In the genomic region with DNA sequence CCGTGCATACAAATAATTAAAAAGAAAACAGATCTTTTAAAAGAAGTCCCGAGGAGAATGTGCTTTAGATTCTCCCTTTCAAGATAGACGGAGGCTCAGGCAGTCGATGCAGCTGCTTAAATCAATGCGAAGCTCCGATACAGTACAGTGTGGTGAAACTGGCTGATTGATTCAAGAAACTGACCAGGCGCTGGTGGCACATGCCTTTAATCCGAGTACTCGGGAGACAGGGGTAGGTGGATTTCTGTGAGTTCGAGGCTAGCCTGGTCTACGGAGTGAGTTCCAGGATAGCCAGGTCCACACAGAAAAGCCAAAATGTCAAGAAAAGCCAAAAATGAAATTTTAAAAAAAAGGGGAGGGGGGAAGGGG, we compare ENCODE assay signal across 8 mouse cellular contexts. TPM values are rescaled to one million over a fixed set of nuclear protein-coding genes. Genes with fewer than 3 reads are reported as not detected.
DNase-seq lines count a peak whose midpoint lies in the region; ATAC-seq and TF ChIP-seq lines count a peak whose summit lies in the region.

No protein-coding gene starts in this region.

- intact Hi-C loops in heart, postnatal 25 days (cut with DNase I) = no loop called here

- H3K4me1 ChIP-seq in heart, embryonic 14.5 days (ENCODE audit: control insufficient read depth in 2 of 2, insufficient read depth in 2 of 2, low read length in 2 of 2) = no peaks in the 10 kb centered on the region; a peak in 1 of 4 replicates
- no peaks in the 10 kb centered on the region for H3K4me1 ChIP-seq in ES-Bruce4 (ENCODE audit: control insufficient read depth, insufficient read depth, low read length)
- H3K4me1 ChIP-seq in embryonic facial prominence, embryonic 10.5 days = no peaks in the 10 kb centered on the region
- H3K4me1 ChIP-seq in intestine, postnatal 0 days (replicated peaks; ENCODE audit: control insufficient read depth, insufficient read depth, low read length) = no peaks in the 10 kb centered on the region
- no peaks in the 10 kb centered on the region for H3K4me1 ChIP-seq in neural tube, embryonic 14.5 days (ENCODE audit: control insufficient read depth, insufficient read depth, low read length)

- peak overlapping the region; percentile 47 to 57 for H3K4me3 ChIP-seq in heart, embryonic 14.5 days (ENCODE audit: control insufficient read depth in 1 of 2, insufficient read depth in 1 of 2, low read depth in 1 of 2, low read length in 2 of 2)
- H3K4me3 ChIP-seq in ES-Bruce4 (ENCODE audit: low read depth, low read length) = peak overlapping the region; percentile 74
- peak overlapping the region; percentile 59 for H3K4me3 ChIP-seq in embryonic facial prominence, embryonic 10.5 days
- peak overlapping the region; percentile 54 for H3K4me3 ChIP-seq in intestine, postnatal 0 days (ENCODE audit: low read depth, low read length)
- peak overlapping the region; percentile 33 for H3K4me3 ChIP-seq in neural tube, embryonic 14.5 days (ENCODE audit: low read depth, low read length)

- H3K9me3 ChIP-seq in heart, embryonic 14.5 days (ENCODE audit: control insufficient read depth, low read length) = no peaks in the 10 kb centered on the region
- H3K9me3 ChIP-seq in ES-Bruce4 (replicated peaks; ENCODE audit: control insufficient read depth, insufficient read depth, low read length, poor library complexity, severe bottlenecking) = no peaks in the 10 kb centered on the region
- no peaks in the 10 kb centered on the region for H3K9me3 ChIP-seq in embryonic facial prominence, embryonic 10.5 days
- H3K9me3 ChIP-seq in intestine, postnatal 0 days (ENCODE audit: control insufficient read depth) = no peaks in the 10 kb centered on the region
- H3K9me3 ChIP-seq in neural tube, embryonic 14.5 days (ENCODE audit: control insufficient read depth, low read length) = no peaks in the 10 kb centered on the region

- TF ChIP-seq POLR2A in ES-Bruce4 (IDR thresholded peaks at IDR 0.05; ENCODE audit: insufficient read depth, low read length) = no peak

- no peak for ATAC-seq in heart, embryonic 14.5 days (ENCODE audit: insufficient number of reproducible peaks, insufficient read depth, low FRiP score, low read depth)
- ATAC-seq in intestine, postnatal 0 days = peak; percentile 53
- peak; percentile 65; the same call in 1 of the 2 replicates for ATAC-seq in neural tube, embryonic 14.5 days (ENCODE audit: low read depth)

- 20% methylated on average over 11 of the region's 11 CpGs for WGBS in heart, embryonic 14.5 days
- WGBS in embryonic facial prominence, embryonic 10.5 days = 27% methylated on average over 11 of the region's 11 CpGs
- WGBS in intestine, postnatal 0 days = 35% methylated on average over 11 of the region's 11 CpGs
- 27% methylated on average over 11 of the region's 11 CpGs for WGBS in neural tube, embryonic 14.5 days

- peak overlapping the region; percentile 76 for H3K9ac ChIP-seq in heart, embryonic 14.5 days (ENCODE audit: low read length)
- H3K9ac ChIP-seq in ES-Bruce4 (ENCODE audit: low read depth, poor library complexity, severe bottlenecking) = peak overlapping the region; percentile 82
- H3K9ac ChIP-seq in intestine, postnatal 0 days (ENCODE audit: low read depth, low read length) = peak overlapping the region; percentile 55
- H3K9ac ChIP-seq in neural tube, embryonic 14.5 days (replicated peaks; ENCODE audit: low read depth, low read length) = peak overlapping the region; percentile 30; the same call in 1 of the 2 replicates

- H3K27me3 ChIP-seq in heart, embryonic 14.5 days (ENCODE audit: control insufficient read depth, insufficient read depth, low read length) = no peaks in the 10 kb centered on the region
- no peaks in the 10 kb centered on the region for H3K27me3 ChIP-seq in ES-Bruce4 (ENCODE audit: control insufficient read depth, insufficient read depth, low read length, poor library complexity, severe bottlenecking)
- H3K27me3 ChIP-seq in embryonic facial prominence, embryonic 10.5 days (replicated peaks; ENCODE audit: low read depth, poor library complexity, severe bottlenecking) = no peaks in the 10 kb centered on the region
- H3K27me3 ChIP-seq in intestine, postnatal 0 days (replicated peaks; ENCODE audit: control insufficient read depth, insufficient read depth, low read length) = no peaks in the 10 kb centered on the region
- H3K27me3 ChIP-seq in neural tube, embryonic 14.5 days (ENCODE audit: control insufficient read depth, insufficient read depth, low read length) = no peaks in the 10 kb centered on the region

- TF ChIP-seq CTCF in ES-Bruce4 (IDR thresholded peaks at IDR 0.05; ENCODE audit: low read depth, low read length) = no peak
- TF ChIP-seq CTCF in intestine, postnatal 0 days (IDR thresholded peaks at IDR 0.05; ENCODE audit: low read depth) = no peak

- H3K27ac ChIP-seq in heart, embryonic 14.5 days (replicated peaks in 1 of 2; ENCODE audit: control insufficient read depth in 1 of 2, insufficient read depth in 1 of 2, low read depth in 2 of 2, low read length in 2 of 2) = no peak overlapping the region
- H3K27ac ChIP-seq in ES-Bruce4 (ENCODE audit: insufficient read depth, low read length) = no peak overlapping the region
- H3K27ac ChIP-seq in embryonic facial prominence, embryonic 10.5 days (replicated peaks) = peak overlapping the region; percentile 79
- H3K27ac ChIP-seq in intestine, postnatal 0 days (ENCODE audit: low read depth, low read length) = no peak overlapping the region
- no peak overlapping the region for H3K27ac ChIP-seq in neural tube, embryonic 14.5 days (ENCODE audit: low read depth, low read length)

- H3K4me2 ChIP-seq in heart, embryonic 14.5 days (ENCODE audit: low read length) = peak overlapping the region; percentile 75
- H3K4me2 ChIP-seq in intestine, postnatal 0 days (replicated peaks; ENCODE audit: low read depth) = peak overlapping the region; percentile 80
- peak overlapping the region; percentile 44 for H3K4me2 ChIP-seq in neural tube, embryonic 14.5 days (ENCODE audit: low read depth, low read length)

- no peak for TF ChIP-seq EP300 in ES-Bruce4 (IDR thresholded peaks at IDR 0.05; ENCODE audit: insufficient read depth, low read depth, low read length)

- H3K36me3 ChIP-seq in heart, embryonic 14.5 days (ENCODE audit: control insufficient read depth, insufficient read depth, low read length) = no peaks in the 10 kb centered on the region
- H3K36me3 ChIP-seq in ES-Bruce4 (ENCODE audit: control insufficient read depth, insufficient read depth, low read length, poor library complexity, severe bottlenecking) = no peaks in the 10 kb centered on the region
- H3K36me3 ChIP-seq in embryonic facial prominence, embryonic 10.5 days (replicated peaks) = no peaks in the 10 kb centered on the region
- H3K36me3 ChIP-seq in intestine, postnatal 0 days (ENCODE audit: control insufficient read depth, insufficient read depth) = no peaks in the 10 kb centered on the region
- no peaks in the 10 kb centered on the region for H3K36me3 ChIP-seq in neural tube, embryonic 14.5 days (ENCODE audit: control insufficient read depth, insufficient read depth, low read length)

- no peak for DNase-seq in heart, postnatal 25 days (ENCODE audit: low spot score)
- peak; percentile 49 for DNase-seq in embryonic facial prominence, embryonic 10.5 days (ENCODE audit: low spot score)
- no peak for DNase-seq in ovary, adult 18-20 months (ENCODE audit: low spot score)
- no peak for DNase-seq in gastrocnemius, postnatal 4 days (ENCODE audit: low spot score in 2 of 2)

RNA-seq across cellular contexts. Expression of a gene that starts 31.7 kb away (rescaled TPM):
- polyA plus RNA-seq in heart, embryonic 14.5 days (2014; fragmentation: Nextera tagmentation; extraction: Ambion mirVana) = 3.0 and 3.1 TPM in 2 replicates
- total RNA-seq in heart, postnatal 25 days (2021) = 1 to 10 TPM; 5.8 to 6.3 TPM
- polyA plus RNA-seq in ES-Bruce4 (2011; ENCODE audit: insufficient read depth, insufficient read length, low read depth, missing spikeins) = 2.8 and 3.1 TPM in 2 replicates
- polyA plus RNA-seq in embryonic facial prominence, embryonic 10.5 days (2016; fragmentation: Nextera tagmentation; extraction: Ambion mirVana) = 2.5 and 2.9 TPM in 2 replicates
- polyA plus RNA-seq in intestine, postnatal 0 days (2015; fragmentation: Nextera tagmentation; extraction: Ambion mirVana) = 9.7 and 11.6 TPM in 2 replicates
- 1.7 and 2.3 TPM in 2 replicates for polyA plus RNA-seq in neural tube, embryonic 14.5 days (2014; fragmentation: Nextera tagmentation; extraction: Ambion mirVana)
- total RNA-seq in gastrocnemius, postnatal 4 days (2021) = under 1 TPM; 0.57 to 0.69 TPM

RNA-seq across cellular contexts. Expression of a gene that starts 49.0 kb away (rescaled TPM):
- polyA plus RNA-seq in heart, embryonic 14.5 days (2014; fragmentation: Nextera tagmentation; extraction: Ambion mirVana) = not detected in 2 replicates
- 1 to 10 TPM; 1.4 to 1.5 TPM for total RNA-seq in heart, postnatal 25 days (2021)
- not detected in 2 replicates for polyA plus RNA-seq in ES-Bruce4 (2011; ENCODE audit: insufficient read depth, insufficient read length, low read depth, missing spikeins)
- 0.10 TPM in 1 of 2 replicates, not detected in the other for polyA plus RNA-seq in embryonic facial prominence, embryonic 10.5 days (2016; fragmentation: Nextera tagmentation; extraction: Ambion mirVana)
- 0.13 and 0.29 TPM in 2 replicates for polyA plus RNA-seq in intestine, postnatal 0 days (2015; fragmentation: Nextera tagmentation; extraction: Ambion mirVana)
- not detected in 2 replicates for polyA plus RNA-seq in neural tube, embryonic 14.5 days (2014; fragmentation: Nextera tagmentation; extraction: Ambion mirVana)
- total RNA-seq in gastrocnemius, postnatal 4 days (2021) = not detected

RNA-seq across cellular contexts. Expression of a gene that starts 59.9 kb away (rescaled TPM):
- polyA plus RNA-seq in heart, embryonic 14.5 days (2014; fragmentation: Nextera tagmentation; extraction: Ambion mirVana) = 38.9 and 42.1 TPM in 2 replicates
- 10 to 100 TPM; 78.6 to 99.4 TPM for total RNA-seq in heart, postnatal 25 days (2021)
- 16.4 and 21.5 TPM in 2 replicates for polyA plus RNA-seq in ES-Bruce4 (2011; ENCODE audit: insufficient read depth, insufficient read length, low read depth, missing spikeins)
- 22.1 and 29.7 TPM in 2 replicates for polyA plus RNA-seq in embryonic facial prominence, embryonic 10.5 days (2016; fragmentation: Nextera tagmentation; extraction: Ambion mirVana)
- polyA plus RNA-seq in intestine, postnatal 0 days (2015; fragmentation: Nextera tagmentation; extraction: Ambion mirVana) = 52.1 and 58.8 TPM in 2 replicates
- 13.5 and 26.7 TPM in 2 replicates for polyA plus RNA-seq in neural tube, embryonic 14.5 days (2014; fragmentation: Nextera tagmentation; extraction: Ambion mirVana)
- 100 to 1,000 TPM; 172 to 194 TPM for total RNA-seq in gastrocnemius, postnatal 4 days (2021)

Comparison
In these comparisons a context has a peak if more than half of its experiments do, and no peak if none do; other contexts are left out.
1. H3K9ac ChIP-seq: peak in every context shown above with its lines; median percentile 82 in ES-Bruce4; 76 in heart, embryonic 14.5 days; 55 in intestine, postnatal 0 days; 30 in neural tube, embryonic 14.5 days.